Mouse (Mus musculus): Measurements from ENCODE around the gene Tmem242. TPM values are rescaled to one million over a fixed set of nuclear protein-coding genes. Genes with fewer than 3 reads are reported as not detected.

Gene Tmem242
- total and polyA plus RNA-seq, 3 experiments = 68.9 to 83.1 (median 80.4) TPM

GRCm38 (mm10) chr17:5424156-5424555, 15.9 kb downstream of the Tmem242 start:
- peaks cover 29 to 76% of the 10 kb centered on the region in 2 experiments for H3K36me3 ChIP-seq (replicated peaks in 1 of 2; ENCODE audit: control insufficient read depth in 1 of 2, insufficient read depth in 1 of 2, low read length in 1 of 2)
- H3K4me2 ChIP-seq (ENCODE audit: insufficient read depth, low read depth, poor library complexity, severe bottlenecking) = no peak overlapping the region
- in situ Hi-C loops (cut with MboI; ENCODE audit: low pct_ligation_motif_present, low pct_unique_long_range_greater_than_20kb, low sequenced_read_pairs) (no loop called here), dilution Hi-C loops (cut with MboI; ENCODE audit: extremely low pct_ligation_motif_present, extremely low pct_unique_long_range_greater_than_20kb, low sequenced_read_pairs) (no loop called here)
- H3K27ac ChIP-seq (ENCODE audit: insufficient read depth, low read depth) = no peak overlapping the region
- no peak overlapping the region for H3K9ac ChIP-seq (ENCODE audit: insufficient read depth, low read depth)
- no peak overlapping the region for H3K4me3 ChIP-seq (replicated peaks in 1 of 3; ENCODE audit: low read depth in 2 of 3, low read length in 2 of 3, poor library complexity in 1 of 3)
- no peaks in the 10 kb centered on the region for H3K79me2 ChIP-seq (replicated peaks; ENCODE audit: control insufficient read depth, extremely low read depth, insufficient read depth, poor library complexity, severe bottlenecking)
- no peak for DNase-seq (ENCODE audit: extremely low read depth)
- no peaks in the 10 kb centered on the region for H3K27me3 ChIP-seq (replicated peaks)
- no peaks in the 10 kb centered on the region for H3K9me3 ChIP-seq (replicated peaks; ENCODE audit: low read length)
- TF ChIP-seq CTCF (conservative IDR thresholded peaks at IDR 0.05 in 1 of 2, IDR thresholded peaks at IDR 0.05 in 1 of 2; ENCODE audit: low read depth in 2 of 2, low read length in 2 of 2) (no peak), UBTF (IDR thresholded peaks at IDR 0.05; ENCODE audit: low read depth, low read length) (no peak), ZC3H11A (IDR thresholded peaks at IDR 0.05; ENCODE audit: low read depth, low read length) (no peak), MAZ (IDR thresholded peaks at IDR 0.05; ENCODE audit: low read depth, low read length) (no peak), CHD2 (IDR thresholded peaks at IDR 0.05; ENCODE audit: low read length) (no peak), MYC (IDR thresholded peaks at IDR 0.05; ENCODE audit: low read depth, low read length) (no peak), ELF1 (IDR thresholded peaks at IDR 0.05; ENCODE audit: low read depth, low read length) (no peak), RCOR1 (conservative IDR thresholded peaks at IDR 0.05; ENCODE audit: low read depth, low read length) (no peak), MAFK (IDR thresholded peaks at IDR 0.05; ENCODE audit: insufficient replicate concordance, low read length) (no peak), TCF12 (IDR thresholded peaks at IDR 0.05; ENCODE audit: low read depth, low read length) (no peak), JUN (IDR thresholded peaks at IDR 0.05; ENCODE audit: insufficient read depth, low read depth, low read length) (no peak)
- H3K4me1 ChIP-seq (ENCODE audit: control insufficient read depth in 1 of 2, insufficient read depth in 2 of 2) = no peaks in the 10 kb centered on the region

DNA sequence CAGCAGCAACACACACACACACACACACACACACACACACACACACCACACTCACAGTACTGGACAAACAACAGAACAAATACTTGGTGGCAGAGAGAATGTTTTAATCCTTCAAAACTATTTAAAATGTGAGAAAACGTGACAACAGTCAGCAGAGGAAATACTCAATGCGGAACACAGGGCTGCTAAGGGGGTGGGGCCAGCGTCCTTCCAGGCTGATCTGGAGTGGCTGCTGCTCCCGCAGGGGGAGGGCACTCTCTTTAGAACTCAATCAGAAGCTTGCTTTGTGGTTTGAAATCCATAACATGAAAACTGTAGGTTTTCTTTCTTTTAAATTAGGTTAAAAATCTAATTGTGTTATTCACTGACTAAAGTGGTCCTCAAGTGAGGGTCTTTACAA, 18.2 kb downstream of the Tmem242 start:
- Histone ChIP-seq H3K36me3 (replicated peaks in 1 of 2; ENCODE audit: control insufficient read depth in 1 of 2, insufficient read depth in 1 of 2, low read length in 1 of 2) (peaks cover 29 to 81% of the 10 kb centered on the region in 2 experiments), H3K9ac (ENCODE audit: insufficient read depth, low read depth) (no peak overlapping the region), H3K4me1 (ENCODE audit: control insufficient read depth in 1 of 2, insufficient read depth in 2 of 2) (no peaks in the 10 kb centered on the region), H3K9me3 (replicated peaks; ENCODE audit: low read length) (no peaks in the 10 kb centered on the region), H3K27me3 (replicated peaks) (no peaks in the 10 kb centered on the region), H3K4me3 (replicated peaks in 1 of 3; ENCODE audit: low read depth in 2 of 3, low read length in 2 of 3, poor library complexity in 1 of 3) (no peak overlapping the region), H3K79me2 (replicated peaks; ENCODE audit: control insufficient read depth, extremely low read depth, insufficient read depth, poor library complexity, severe bottlenecking) (no peaks in the 10 kb centered on the region), H3K27ac (ENCODE audit: insufficient read depth, low read depth) (no peak overlapping the region), H3K4me2 (ENCODE audit: insufficient read depth, low read depth, poor library complexity, severe bottlenecking) (no peak overlapping the region)
- no peak for TF ChIP-seq POLR2A (IDR thresholded peaks at IDR 0.05; ENCODE audit: low read depth, low read length)
- TF ChIP-seq TBP (conservative IDR thresholded peaks at IDR 0.05; ENCODE audit: low read depth, low read length) = no peak
- TF ChIP-seq MAFK (IDR thresholded peaks at IDR 0.05; ENCODE audit: insufficient replicate concordance, low read length) = no peak
- TF ChIP-seq EP300 (IDR thresholded peaks at IDR 0.05; ENCODE audit: low read length) = no peak
- TF ChIP-seq ZKSCAN1 (IDR thresholded peaks at IDR 0.05; ENCODE audit: borderline replicate concordance, low read depth, low read length) = no peak
- TF ChIP-seq CTCF (conservative IDR thresholded peaks at IDR 0.05 in 1 of 2, IDR thresholded peaks at IDR 0.05 in 1 of 2; ENCODE audit: low read depth in 2 of 2, low read length in 2 of 2) = no peak
- TF ChIP-seq ZMIZ1 (IDR thresholded peaks at IDR 0.05; ENCODE audit: low read depth, low read length) = no peak
- TF ChIP-seq PAX5 (IDR thresholded peaks at IDR 0.05; ENCODE audit: low read length) = no peak
- no peak for TF ChIP-seq ELF1 (IDR thresholded peaks at IDR 0.05; ENCODE audit: low read depth, low read length)
- no peak for TF ChIP-seq MAZ (IDR thresholded peaks at IDR 0.05; ENCODE audit: low read depth, low read length)
- no peak for TF ChIP-seq MAX (IDR thresholded peaks at IDR 0.05; ENCODE audit: low read length)
- no peak for TF ChIP-seq MXI1 (IDR thresholded peaks at IDR 0.05; ENCODE audit: low read depth, low read length)
- no peak for TF ChIP-seq NRF1 (IDR thresholded peaks at IDR 0.05; ENCODE audit: low read depth, low read length)
- TF ChIP-seq ZNF384 (IDR thresholded peaks at IDR 0.05; ENCODE audit: low read depth, low read length) = no peak
- TF ChIP-seq BHLHE40 (IDR thresholded peaks at IDR 0.05; ENCODE audit: low read depth, low read length) = no peak
- no peak for TF ChIP-seq USF2 (conservative IDR thresholded peaks at IDR 0.05; ENCODE audit: low read depth, low read length)
- in situ Hi-C loops (cut with MboI; ENCODE audit: low pct_ligation_motif_present, low pct_unique_long_range_greater_than_20kb, low sequenced_read_pairs) = no loop called here
- dilution Hi-C loops (cut with MboI; ENCODE audit: extremely low pct_ligation_motif_present, extremely low pct_unique_long_range_greater_than_20kb, low sequenced_read_pairs) = no loop called here
- no peak for DNase-seq (ENCODE audit: extremely low read depth)
